Mouse (Mus musculus) heart, adult 2 months (tissue): ENCODE data around the gene B3galt6. TPM values are rescaled to one million over a fixed set of nuclear protein-coding genes. Genes with fewer than 3 reads are reported as not detected.

Experiments
- DNase-seq, 2 experiments: peaks; one replicate each; pipeline ENCODE4 v3.0.0; 2021
- H3K27ac ChIP-seq: fragments of 200-600 bp; 2 replicates; pipeline ENCODE4 v1.8.1; 2022
- H3K27me3 ChIP-seq: fragments of 200-500 bp; 2 replicates; pipeline ENCODE4 v1.6.1; 2012; ENCODE audit warnings: mild to moderate bottlenecking, low read length, inconsistent platforms, mixed read lengths; ENCODE audit not compliant: control insufficient read depth, insufficient read depth
- H3K36me3 ChIP-seq: fragments of 200-500 bp; 2 replicates; pipeline ENCODE4 v1.6.1; 2012; ENCODE audit warnings: low read length, inconsistent platforms; ENCODE audit not compliant: control insufficient read depth, insufficient read depth
- H3K4me1 ChIP-seq: fragments of 200-500 bp; 2 replicates; pipeline ENCODE4 v1.6.1; 2011; ENCODE audit warnings: low read length; ENCODE audit not compliant: control insufficient read depth, insufficient read depth
- H3K4me3 ChIP-seq: fragments of 200-600 bp; 2 replicates; pipeline ENCODE4 v1.8.1; 2022
- H3K79me2 ChIP-seq: fragments of 200-500 bp; replicated peaks from 2 replicates; pipeline ENCODE4 v1.6.1; 2012; ENCODE audit warnings: mild to moderate bottlenecking, inconsistent platforms, low read length, moderate library complexity, mixed read lengths; ENCODE audit not compliant: control insufficient read depth, insufficient read depth
- H3K9ac ChIP-seq: fragments of 200-500 bp; 2 replicates; pipeline ENCODE4 v1.6.1; 2012; ENCODE audit warnings: low read depth, mild to moderate bottlenecking, control low read depth, inconsistent platforms, low read length, mixed read lengths
- CTCF ChIP-seq: fragments of 200-600 bp; IDR thresholded peaks from 2 replicates; pipeline ENCODE4 v1.8.1; 2022; ENCODE audit warnings: antibody characterized with exemption, mild to moderate bottlenecking, moderate library complexity
- EP300 ChIP-seq: fragments of 200-500 bp; IDR thresholded peaks from 2 replicates; pipeline ENCODE4 v1.6.1; 2011; ENCODE audit warnings: low read depth, low read length, control low read depth; ENCODE audit not compliant: insufficient read depth
- POLR2A ChIP-seq: fragments of 200-500 bp; IDR thresholded peaks from 2 replicates; pipeline ENCODE4 v1.6.1; 2011; ENCODE audit warnings: mild to moderate bottlenecking, low read depth, low read length, control low read depth; ENCODE audit not compliant: insufficient read depth
- WGBS: fragments of 180-500 bp; shearing (Covaris S2); methylation state at CpG from one replicate; pipeline ENCODE4 v1.1.7; 2018; 5-methylcytosine and 5-hydroxymethylcytosine counted together
- intact Hi-C: fragments of 180-260 bp; cut with DNase I; formaldehyde crosslinking; loops from one replicate; pipeline ENCODE4 v1.15.1; 2025
- polyA plus RNA-seq: library from polyadenylated mRNA; depleted of rRNA; stranded (reverse); fragments of >200 nt; gene quantifications from 2 replicates; pipeline ENCODE4 v1.2.3, GENCODE M21; 2012
- total RNA-seq, 2 experiments: library from RNA; stranded (reverse); gene quantifications; 2 replicates each; pipeline ENCODE4 v1.2.3; 2021

B3galt6 gene
- total and polyA plus RNA-seq, 3 experiments = 2.5 to 3.0 (median 2.7) TPM

DNA sequence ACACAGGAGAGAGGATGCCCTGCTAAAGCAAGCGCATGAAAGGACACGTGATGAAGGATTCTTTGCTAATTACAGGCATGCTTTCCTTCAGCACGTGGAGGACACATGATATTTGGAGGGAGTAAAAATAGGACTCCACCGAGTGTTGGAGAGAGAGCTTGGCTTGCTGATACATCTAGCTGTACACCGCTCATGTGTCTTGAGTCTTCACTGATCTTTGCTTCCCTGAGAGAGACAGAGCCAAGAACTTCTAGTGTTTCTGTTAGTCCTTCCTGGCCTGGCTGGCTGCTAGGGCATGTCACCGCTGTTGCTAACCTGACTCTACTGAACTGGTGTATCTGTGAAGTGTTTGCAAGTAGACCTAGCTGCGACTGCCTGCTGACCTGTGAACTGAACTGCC, 31.7 kb upstream of the B3galt6 start:
- Histone ChIP-seq H3K9ac (no peak overlapping the region), H3K79me2 (no peaks in the 10 kb centered on the region), H3K27ac (peak overlapping the region; percentile 54), H3K36me3 (no peaks in the 10 kb centered on the region), H3K4me1 (peaks cover 3% of the 10 kb centered on the region; the same call in 1 of the 2 replicates), H3K4me3 (no peak overlapping the region), H3K27me3 (no peaks in the 10 kb centered on the region)
- no peak for TF ChIP-seq CTCF
- TF ChIP-seq POLR2A = no peak
- TF ChIP-seq EP300 = peak; percentile 37; the same call in 1 of the 2 replicates
- WGBS = 69% methylated on average over 7 of the region's 7 CpGs
- peak in 1 of 2 experiments; percentile 41 for DNase-seq
- intact Hi-C loops = loop anchor here (10.0 kb wide), 1 partner anchor 81 kb away; the partner anchor contains the start of gene 9430015G10Rik

GRCm38 (mm10) chr4:156023520-156023919, 31.1 kb upstream of the B3galt6 start:
- H3K27ac ChIP-seq = no peak overlapping the region
- no peak overlapping the region for H3K4me3 ChIP-seq
- no peak for DNase-seq
- TF ChIP-seq EP300 = no peak
- no peak for TF ChIP-seq CTCF
- TF ChIP-seq POLR2A = no peak
- H3K79me2 ChIP-seq = no peaks in the 10 kb centered on the region
- no peak overlapping the region for H3K9ac ChIP-seq
- 87% methylated on average over 9 of the region's 9 CpGs for WGBS
- intact Hi-C loops = loop anchor here (10.0 kb wide), 1 partner anchor 81 kb away; the partner anchor contains the start of gene 9430015G10Rik
- H3K36me3 ChIP-seq = no peaks in the 10 kb centered on the region
- H3K4me1 ChIP-seq = peaks cover 3% of the 10 kb centered on the region; the same call in 1 of the 2 replicates
- H3K27me3 ChIP-seq = no peaks in the 10 kb centered on the region

DNA sequence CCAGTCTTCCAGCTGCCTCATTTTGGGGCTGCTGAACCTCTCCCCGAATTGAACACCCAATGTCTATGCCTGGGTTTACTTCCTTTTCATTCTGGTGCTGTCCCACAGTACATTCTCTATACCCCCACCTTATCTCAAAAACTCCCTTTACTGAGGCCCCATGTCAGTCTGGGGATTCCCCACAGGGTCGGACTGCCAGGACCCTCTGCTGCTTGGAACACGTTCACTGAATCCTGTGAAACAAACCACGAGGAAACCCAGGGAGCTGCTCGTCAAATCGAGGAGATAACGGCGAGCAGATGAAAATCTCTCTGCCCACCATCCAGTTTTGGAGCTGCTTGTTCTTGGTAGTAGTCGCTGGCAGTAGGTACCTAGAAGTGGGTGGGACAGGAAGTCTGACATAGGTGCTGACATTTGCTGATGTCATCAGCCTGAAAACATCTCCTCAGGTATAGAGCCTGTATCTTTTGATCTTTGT, 29.5 kb upstream of the B3galt6 start:
- WGBS = 42% methylated on average over 9 of the region's 9 CpGs
- Histone ChIP-seq H3K4me1 (peaks cover 3% of the 10 kb centered on the region; the same call in 1 of the 2 replicates), H3K9ac (no peak overlapping the region), H3K27ac (no peak overlapping the region), H3K4me3 (no peak overlapping the region), H3K27me3 (no peaks in the 10 kb centered on the region), H3K79me2 (no peaks in the 10 kb centered on the region), H3K36me3 (no peaks in the 10 kb centered on the region)
- intact Hi-C loops = loop anchor here (10.0 kb wide), 1 partner anchor 83 kb away; the partner anchor contains the start of gene 9430015G10Rik
- no peak for DNase-seq
- TF ChIP-seq POLR2A (no peak), CTCF (no peak), EP300 (no peak)

DNA sequence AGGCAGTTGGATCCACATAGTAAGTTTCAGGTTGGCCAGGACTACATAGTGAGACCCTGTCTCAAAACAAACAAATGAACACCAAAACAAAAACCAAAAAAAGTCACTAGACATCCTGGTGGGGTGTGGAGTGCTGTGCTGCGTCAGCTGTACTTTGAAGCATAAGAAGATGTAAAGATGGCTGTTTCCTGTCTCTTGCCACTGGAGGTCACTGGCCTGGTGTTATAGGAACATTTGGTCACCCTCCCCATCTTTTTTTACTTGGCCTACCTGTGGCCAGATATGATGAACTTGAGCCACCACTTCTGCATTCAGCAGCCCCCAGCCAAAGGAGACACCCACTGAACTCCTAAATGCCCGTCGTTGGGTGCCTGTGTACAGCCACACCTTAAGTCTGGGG, 28.9 kb upstream of the B3galt6 start:
- no peak for DNase-seq
- no peaks in the 10 kb centered on the region for H3K36me3 ChIP-seq
- H3K79me2 ChIP-seq = no peaks in the 10 kb centered on the region
- H3K4me3 ChIP-seq = no peak overlapping the region
- H3K27ac ChIP-seq = no peak overlapping the region
- 60% methylated on average over 3 of the region's 3 CpGs for WGBS
- H3K4me1 ChIP-seq = peaks cover 2% of the 10 kb centered on the region; the same call in 1 of the 2 replicates
- H3K9ac ChIP-seq = no peak overlapping the region
- intact Hi-C loops = loop anchor here (10.0 kb wide), 1 partner anchor 83 kb away; the partner anchor contains the start of gene 9430015G10Rik
- no peaks in the 10 kb centered on the region for H3K27me3 ChIP-seq
- no peak for TF ChIP-seq POLR2A
- no peak for TF ChIP-seq EP300
- TF ChIP-seq CTCF = no peak

DNA sequence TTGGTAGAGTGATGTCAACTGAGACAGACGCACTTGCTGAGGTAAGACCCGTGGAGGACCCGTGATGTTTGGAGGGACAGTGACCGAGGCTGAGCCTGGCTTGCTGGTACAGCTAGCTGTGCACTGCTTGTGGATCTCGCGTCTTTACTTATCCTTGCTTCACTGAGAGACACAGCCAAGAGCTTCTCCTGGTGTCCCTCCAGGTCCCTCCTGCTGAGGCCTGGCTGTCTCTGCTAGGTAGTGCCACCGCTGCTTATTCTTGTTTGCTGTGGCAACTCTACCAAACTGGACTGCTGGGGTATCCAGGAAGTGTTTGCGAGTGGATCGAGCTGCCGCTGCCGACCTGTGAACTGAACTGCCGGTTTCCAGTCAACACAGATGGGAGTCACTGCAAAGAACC, 27.3 kb upstream of the B3galt6 start:
- H3K27ac ChIP-seq = no peak overlapping the region
- no peaks in the 10 kb centered on the region for H3K4me1 ChIP-seq
- no peak overlapping the region for H3K4me3 ChIP-seq
- no peak overlapping the region for H3K9ac ChIP-seq
- TF ChIP-seq CTCF (no peak), POLR2A (no peak), EP300 (no peak)
- no peak for DNase-seq
- H3K79me2 ChIP-seq = no peaks in the 10 kb centered on the region
- no peaks in the 10 kb centered on the region for H3K27me3 ChIP-seq
- 88% methylated on average over 12 of the region's 12 CpGs for WGBS
- no peaks in the 10 kb centered on the region for H3K36me3 ChIP-seq
- intact Hi-C loops = loop anchor here (10.0 kb wide), 1 partner anchor 85 kb away; the partner anchor contains the start of gene 9430015G10Rik

- Histone ChIP-seq H3K36me3 (no peaks in the 10 kb centered on the region), H3K27me3 (no peaks in the 10 kb centered on the region), H3K79me2 (no peaks in the 10 kb centered on the region), H3K4me1 (no peaks in the 10 kb centered on the region), H3K4me3 (no peak overlapping the region), H3K9ac (no peak overlapping the region), H3K27ac (no peak overlapping the region)
- intact Hi-C loops = no loop called here
- no peak for DNase-seq
- 81% methylated on average over 2 of the region's 2 CpGs for WGBS
- TF ChIP-seq CTCF = no peak
- no peak for TF ChIP-seq POLR2A
- TF ChIP-seq EP300 = no peak
Measured at GRCm38 (mm10) chr4:156014436-156014835, 22.0 kb upstream of the B3galt6 start.
